Mouse (Mus musculus) kidney, adult 2 months (tissue): Measurements from ENCODE around the gene Plekha5.

Experiments used
- CTCF ChIP-seq: fragments of 200-500 bp; conservative IDR thresholded peaks from 2 replicates; pipeline ENCODE4 v1.5.1; 2011; ENCODE audit warnings: low read depth, mild to moderate bottlenecking, control low read depth, low read length, moderate library complexity, mixed read lengths; ENCODE audit not compliant: insufficient read depth, insufficient read length
- POLR2A ChIP-seq: fragments of 200-500 bp; IDR thresholded peaks from one replicate; pipeline ENCODE4 v1.6.1; 2011; ENCODE audit warnings: low read depth, low read length, control low read depth

DNA sequence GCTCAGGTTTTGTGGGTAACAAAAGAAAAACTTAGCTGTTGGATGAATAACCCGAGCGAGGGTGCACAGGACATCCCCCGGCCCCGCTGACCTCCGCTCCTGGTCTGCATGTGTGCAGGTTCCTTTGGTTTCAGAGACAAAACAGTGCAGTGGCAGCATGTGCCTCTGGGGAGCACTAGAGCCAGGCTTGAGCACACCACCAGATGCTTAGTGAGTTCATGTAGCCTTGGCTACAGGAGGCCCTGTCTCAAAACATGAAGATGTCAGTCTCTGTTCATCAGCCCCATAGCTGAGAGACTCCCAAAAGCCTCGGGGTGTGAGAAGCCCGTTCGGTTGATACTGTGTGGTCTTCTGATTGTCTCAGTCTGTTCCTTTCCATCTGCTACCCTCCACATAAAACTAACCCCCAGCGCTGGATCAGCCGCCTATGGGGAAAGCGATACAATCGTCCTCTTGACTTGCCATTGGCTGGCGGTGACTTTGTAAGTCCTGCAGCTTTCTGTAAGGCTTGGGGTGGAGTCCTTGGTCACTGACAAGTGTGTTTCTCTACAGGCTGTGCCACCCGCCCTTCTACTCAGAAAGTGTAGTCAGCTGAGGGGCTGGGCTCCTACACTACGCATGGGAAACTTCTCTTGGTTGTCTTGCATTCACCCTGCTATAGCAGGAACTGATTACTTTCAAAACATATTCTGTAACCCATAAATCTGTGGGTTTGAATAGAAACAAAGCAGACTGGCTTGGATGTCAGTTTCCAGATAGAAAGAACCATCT, 32.7 kb downstream of the Plekha5 start:
- TF ChIP-seq POLR2A = no peak
- TF ChIP-seq CTCF = no peak
